Mouse (Mus musculus): ENCODE measurements around the gene Lrit2.

DNA sequence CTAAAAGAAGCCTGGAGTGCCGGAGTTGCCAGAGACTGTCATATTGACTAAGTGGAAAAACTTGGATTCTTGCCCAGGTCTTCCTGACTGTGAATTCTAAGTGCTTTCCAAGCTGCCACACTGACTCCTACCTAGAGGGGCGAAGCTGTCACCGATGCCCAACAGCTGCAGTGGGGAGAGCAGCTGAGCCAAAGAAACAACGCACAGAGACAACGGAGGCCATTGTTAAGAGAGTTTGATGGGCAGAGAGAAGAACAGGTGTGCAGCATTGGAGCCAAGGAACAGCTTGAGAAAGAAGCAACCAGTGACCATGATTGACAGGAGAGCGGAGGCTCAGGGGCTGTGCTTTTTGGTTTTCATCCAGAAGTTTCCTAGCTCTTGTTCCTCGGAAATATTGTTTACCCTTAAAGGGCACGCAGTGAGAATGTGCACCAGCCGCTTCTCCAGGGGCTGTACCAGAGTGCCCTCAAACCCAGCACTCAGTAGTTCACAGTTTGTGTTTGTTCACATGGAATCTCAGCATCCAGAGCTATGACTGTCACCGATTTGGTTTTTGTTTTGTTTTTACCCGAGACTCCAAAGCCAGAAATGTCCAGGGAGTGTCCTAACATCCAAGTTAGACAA is 35.1 kb upstream of the Lrit2 start:
- TF ChIP-seq CTCF (IDR thresholded peaks at IDR 0.05; ENCODE audit: insufficient read depth, low read length) (no peak), POLR2A (IDR thresholded peaks at IDR 0.05; ENCODE audit: borderline replicate concordance, extremely low read depth, low read depth, low read length) (no peak)
